Mouse (Mus musculus) layer of hippocampus, postnatal 14 days (tissue): ENCODE data around the gene Nepn. TPM values are rescaled to one million over a fixed set of nuclear protein-coding genes. Genes with fewer than 3 reads are reported as not detected.

Experiments used
- DNase-seq, 2 experiments: peaks; one replicate each; pipeline ENCODE4 v3.0.0; 2021 to 2022; ENCODE audit warnings: low spot score in 2 of 2, mixed read lengths in 1 of 2
- total RNA-seq, 2 experiments: library from RNA; stranded (reverse); gene quantifications; 2 replicates each; pipeline ENCODE4 v1.2.3; 2021

The Nepn gene
- total RNA-seq, 2 experiments from 2014 or later: not detected

DNA sequence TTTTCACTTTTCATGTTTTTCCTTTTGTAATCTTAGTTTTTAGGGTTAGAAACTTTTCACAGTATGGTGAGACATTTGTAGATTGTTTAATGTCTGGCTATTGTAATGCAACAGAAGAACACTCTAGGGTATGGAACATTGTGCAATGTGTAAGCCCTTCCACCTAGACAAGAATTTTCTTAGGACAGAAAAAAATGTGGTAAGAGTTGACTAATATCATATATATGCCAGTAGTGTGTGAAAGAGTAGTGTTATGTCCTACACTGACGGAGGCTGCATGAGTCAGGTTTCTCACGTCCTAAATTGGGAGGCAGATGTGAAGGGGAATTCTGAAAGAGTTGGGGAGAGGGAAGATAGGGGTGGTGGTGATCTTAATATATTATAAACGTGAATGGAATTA lies 10.9 kb downstream of the Nepn start:
- no peak for DNase-seq

DNA sequence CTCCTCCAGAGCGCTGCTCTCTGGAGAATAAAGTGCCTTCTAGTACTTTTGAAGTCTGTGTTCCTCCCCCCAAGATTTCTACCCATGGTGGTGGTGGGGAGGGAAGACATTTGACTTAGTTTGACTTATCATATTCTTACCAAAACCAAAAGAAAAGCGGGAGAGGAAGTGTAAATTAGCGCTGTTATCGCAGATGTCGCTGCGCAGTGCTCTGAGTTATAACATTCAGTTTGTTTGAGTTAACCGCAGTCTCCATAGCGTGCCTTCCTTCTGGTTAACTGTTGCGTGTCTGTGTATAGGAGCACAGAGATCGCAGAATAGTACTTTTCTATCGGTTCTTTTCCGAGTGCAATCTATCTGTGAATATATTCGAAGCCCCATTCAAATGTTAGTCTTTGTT lies 16.4 kb downstream of the Nepn start:
- DNase-seq: no peak

DNA sequence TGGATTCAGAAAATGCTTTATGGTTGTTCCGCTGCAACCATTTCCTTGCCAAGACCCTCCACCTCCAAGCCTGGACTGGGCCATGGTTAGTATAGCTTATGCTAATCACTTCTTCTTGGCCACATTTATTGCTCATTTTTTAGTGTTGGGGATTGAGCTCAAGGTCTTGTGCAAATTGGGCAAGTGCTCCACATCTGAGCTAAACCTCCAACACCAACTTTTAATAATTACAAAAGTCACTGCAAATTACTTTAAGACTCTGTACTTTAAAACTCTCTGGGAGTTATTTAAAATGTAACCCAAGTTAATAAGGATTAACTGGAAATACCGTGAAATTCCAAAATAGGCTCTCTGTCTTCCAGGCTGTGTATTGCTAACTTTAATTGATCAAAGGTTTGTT lies 18.8 kb downstream of the Nepn start:
- no peak for DNase-seq

DNA sequence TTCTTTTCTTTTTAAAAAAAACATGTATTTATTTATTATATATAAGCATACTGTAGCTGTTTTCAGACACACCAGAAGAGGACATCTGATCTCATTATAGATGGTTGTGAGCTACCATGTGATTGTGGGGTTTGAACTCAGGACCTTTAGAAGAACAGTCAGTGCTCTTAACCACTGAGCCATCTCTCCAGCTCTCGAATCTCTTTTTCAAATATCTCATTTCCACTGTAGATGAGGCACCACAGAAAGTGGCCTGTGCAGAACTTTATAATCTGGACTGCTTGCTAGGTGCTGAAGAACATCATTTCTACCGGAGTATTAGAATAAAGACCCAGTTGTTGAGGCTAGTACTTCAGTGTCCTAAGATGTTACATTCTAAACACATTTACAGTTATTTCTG lies 26.2 kb downstream of the Nepn start:
- DNase-seq: no peak

DNA sequence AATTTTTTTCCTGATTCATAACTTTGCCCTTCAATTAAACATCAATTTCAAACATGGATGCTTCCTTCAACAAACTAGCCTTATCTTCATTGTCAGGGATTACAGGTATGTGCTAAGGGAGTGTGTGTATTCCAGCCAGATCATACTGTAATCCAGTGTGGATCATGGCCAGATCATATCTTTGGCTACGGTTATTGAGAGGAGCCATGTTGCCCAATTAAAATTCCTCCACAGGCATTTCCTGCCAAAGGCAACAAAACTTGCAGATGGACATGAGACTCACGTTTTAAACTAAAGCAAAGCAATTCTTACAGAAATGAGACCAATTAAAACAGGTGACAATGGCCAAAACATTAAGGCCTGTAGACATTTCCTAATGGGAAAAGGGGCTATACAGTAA lies 27.7 kb downstream of the Nepn start:
- DNase-seq: no peak

DNA sequence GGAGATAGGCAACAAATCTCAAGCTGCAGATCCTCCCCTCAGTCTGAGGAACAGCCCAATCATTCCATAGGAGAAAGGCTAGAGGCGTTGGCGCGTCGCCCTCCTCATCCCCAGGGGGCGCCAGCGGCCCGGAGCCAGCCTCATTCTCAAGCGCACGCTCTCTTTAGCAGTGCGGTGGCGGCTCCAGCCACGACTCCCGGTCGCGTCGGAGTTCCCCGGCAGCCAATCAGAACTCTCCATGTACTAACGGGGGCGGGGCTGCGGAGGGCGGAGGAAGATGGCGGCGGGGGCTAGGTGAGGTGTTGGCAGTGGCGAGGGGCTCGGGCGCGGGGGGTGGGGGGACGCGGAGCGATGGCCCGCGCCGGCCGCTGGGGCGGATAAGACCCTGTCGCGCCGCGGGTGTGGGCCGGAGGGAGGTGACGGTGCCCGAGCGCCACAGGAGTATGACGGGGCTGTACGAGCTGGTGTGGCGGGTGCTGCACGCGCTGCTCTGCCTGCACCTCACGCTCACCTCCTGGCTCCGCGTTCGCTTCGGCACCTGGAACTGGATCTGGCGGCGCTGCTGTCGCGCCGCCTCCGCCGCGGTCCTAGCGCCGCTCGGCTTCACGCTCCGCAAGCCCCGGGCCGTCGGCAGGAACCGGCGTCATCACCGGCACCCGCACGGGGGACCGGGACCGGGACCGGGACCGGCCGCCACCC lies 28.7 kb downstream of the Nepn start, which contains the start of gene Nus1:
TSS of gene Nus1 (plus strand) at position 249 of the 699 bp plus-strand sequence.
- DNase-seq: peak; percentile 95 to 98

DNA sequence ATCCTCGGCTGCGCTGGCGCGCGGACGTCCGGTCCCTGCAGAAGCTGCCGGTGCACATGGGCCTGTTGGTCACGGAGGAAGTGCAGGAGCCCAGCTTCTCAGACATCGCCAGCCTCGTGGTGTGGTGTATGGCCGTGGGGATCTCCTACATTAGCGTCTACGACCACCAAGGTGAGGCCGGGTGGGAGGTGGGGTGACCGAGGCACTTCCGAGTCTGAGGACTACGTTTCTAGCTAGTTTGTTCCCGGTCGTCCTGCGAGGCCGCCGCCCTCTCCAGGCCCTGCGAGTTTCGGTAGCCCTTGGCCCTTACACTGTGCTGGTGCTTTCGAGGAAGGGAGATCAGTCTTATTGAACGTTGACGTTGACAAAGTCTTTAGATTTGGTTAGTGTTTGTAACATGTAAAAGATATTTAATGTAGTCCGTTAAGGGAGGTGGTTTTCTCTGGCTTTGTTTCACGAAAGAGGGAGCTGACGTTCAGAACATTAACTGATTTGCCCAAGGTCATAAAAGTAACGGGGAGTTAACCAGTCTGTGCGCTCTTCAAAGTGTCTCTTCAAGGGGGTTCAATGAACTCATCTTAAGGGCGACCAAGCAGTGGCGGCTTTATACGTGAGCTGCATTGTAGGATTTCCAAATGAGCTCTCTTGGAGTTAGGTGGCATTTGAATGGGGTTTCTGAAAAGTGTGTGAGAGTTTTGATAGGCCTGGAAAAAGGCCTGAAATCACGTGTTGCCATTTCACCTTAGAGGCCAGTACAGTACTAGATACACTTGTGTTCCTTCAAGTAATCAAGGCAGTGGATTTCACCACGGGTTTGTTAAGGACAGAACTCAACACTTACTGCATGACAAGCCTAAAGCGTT lies 29.5 kb downstream of the Nepn start:
- no peak for DNase-seq

DNA sequence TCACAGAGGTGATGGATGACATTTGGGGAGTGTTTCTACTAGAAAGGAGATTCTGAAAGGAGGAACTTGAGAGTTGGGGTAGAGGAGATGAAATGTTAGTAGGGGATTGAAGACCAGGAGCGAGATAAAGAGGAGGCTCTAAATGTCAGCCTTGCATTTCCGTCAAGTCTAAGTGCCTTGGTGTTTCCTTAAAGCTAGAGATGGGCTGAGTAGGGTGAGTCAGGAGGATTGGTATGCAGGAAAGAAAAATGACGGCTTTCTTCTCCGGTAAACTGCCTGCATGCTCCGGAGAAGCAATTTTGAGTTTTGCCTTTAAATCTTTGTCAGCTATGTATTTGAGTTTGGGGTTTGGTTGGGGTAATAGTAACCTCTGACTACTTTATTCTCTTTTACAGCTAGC lies 30.2 kb downstream of the Nepn start:
- DNase-seq: no peak

DNA sequence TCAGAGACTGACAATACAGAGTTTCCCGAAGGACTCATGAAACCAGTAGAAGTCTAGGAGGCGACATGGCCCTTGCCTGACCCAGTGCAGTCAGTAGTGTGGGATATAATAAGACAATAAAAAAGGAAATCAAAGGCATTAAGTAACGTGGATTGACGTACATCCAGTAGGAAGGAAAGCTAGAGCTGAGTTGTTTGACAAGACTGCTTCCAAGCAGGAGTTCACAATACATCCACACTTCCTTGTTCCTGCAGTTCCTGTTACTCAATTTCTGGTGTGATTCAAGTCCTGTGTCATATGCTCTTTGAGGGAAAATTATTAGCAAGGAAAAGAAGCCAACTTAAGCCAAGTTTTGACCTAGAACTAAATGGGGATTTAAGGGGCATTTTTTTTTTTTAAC lies 30.6 kb downstream of the Nepn start:
- no peak for DNase-seq

DNA sequence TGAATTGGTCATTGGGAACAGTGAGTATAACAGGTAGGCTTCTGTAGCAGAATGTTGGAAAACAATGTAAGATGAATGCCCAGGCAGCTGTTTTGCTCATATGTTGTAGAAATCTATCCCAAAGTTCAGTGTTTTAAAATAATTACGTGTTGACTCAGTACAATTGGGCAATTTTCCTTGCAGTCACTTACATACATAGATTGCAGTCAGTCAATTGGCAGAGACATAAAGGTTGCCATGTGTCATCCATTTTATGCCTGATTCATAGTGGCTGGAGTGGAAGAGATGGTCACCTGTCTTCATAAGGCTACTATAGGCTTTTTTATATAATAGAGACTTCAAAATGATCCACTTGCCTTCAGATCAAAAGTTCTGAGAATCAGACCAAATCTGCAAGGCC lies 31.8 kb downstream of the Nepn start:
- no peak for DNase-seq

DNA sequence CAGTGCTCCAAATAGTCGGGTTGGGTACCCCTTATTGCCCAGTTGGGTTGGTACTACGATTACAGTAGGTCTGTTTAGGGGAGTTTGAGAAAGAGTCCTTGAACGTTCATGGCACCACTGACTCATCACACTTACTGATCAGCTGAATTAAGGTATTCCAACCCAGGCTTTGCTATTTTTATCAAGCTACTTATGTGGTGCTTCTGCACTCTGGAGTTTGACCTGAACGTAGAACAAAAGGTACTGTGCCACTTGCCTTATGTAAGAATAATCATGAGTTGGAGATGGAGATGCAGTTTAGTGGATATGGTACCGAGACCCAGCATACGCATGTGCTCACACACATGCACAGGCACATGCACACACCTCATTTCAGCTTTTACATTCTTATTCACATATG lies 32.9 kb downstream of the Nepn start:
- DNase-seq: no peak

DNA sequence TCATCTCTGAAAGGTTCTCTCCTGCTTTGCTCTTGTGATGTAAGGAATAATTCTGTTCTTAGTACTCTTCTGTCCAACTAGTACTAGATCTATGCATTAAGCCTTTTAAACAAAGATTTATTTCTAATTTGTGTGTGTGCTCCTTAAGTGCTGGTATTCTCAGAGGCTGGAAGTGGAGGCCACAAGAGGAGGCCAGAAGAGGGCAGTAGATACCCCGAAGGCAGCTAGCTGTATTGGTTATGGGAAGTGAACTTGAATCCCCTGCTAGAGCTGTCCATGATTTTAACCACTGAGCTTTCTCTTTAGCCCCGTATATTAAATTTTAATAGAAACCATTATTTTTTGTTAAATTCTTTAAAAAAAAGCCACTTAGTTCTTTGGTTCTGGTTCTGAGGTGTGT lies 34.3 kb downstream of the Nepn start:
- DNase-seq: no peak

DNA sequence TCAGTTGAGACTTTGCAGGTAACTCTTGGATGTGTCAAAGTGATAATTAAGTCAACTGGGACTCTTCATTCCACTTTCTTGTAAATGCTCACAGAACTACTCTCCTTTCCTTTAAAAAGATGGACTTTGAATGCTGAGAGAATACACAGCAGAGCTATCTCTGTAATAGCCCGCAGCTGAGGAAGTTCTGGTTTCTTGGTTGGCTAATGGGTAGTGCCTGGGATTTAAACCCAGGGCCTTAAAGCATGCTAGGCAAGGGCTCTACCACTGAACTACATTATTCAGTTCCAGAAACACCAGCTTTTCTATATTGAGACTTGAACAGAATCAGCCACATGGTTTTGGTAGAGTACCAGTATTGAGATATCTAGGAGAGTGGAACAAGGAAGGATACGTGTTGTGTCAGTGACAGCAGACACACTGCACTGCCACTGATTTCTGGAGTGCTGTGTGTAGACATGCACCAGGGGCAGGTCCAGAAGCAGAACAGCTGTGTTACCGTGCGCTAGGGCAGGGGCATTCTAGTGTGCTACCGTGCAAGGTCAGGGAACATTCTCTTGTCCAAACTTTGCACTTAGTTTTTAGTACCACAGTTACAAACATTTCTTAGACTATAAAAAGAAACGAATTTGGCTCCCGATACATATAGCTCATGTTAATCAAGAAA lies 37.7 kb downstream of the Nepn start:
- no peak for DNase-seq

DNA sequence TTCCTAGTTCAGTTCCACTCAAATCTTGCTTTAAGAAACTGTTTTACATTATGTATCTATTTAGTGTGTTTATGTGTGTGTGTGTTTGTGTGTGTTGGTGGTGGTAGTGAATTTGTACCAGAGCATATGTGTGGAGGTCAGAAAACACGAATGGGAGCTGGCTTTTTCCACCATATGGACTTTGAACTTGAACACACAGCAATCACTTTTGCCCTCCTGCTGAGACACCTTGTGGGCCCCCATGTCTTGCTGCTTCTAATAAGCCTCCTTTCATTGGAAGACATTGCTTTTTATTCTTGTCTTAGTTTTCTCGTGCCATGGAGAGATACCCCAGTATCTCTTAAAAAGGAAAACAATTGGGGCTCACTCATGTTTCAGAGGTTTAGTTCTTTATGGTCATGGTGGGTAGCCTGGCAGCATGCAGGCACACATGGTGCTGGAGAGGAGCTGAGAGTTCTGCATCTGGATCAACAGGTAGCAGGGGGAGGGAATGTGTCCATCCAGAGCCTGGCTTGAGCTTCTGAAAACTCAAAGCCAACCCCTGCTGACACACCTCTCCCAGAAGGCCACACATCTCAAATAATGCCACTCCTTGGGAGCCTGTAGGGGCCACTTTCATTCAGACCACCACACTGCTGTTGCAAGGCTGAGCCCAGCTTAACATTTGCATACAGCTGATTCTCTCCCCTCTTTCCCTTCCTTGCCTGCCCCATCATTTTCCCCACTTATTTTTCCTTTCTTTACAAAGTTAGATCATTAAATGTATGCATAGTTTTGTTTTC lies 39.1 kb downstream of the Nepn start:
- no peak for DNase-seq

DNA sequence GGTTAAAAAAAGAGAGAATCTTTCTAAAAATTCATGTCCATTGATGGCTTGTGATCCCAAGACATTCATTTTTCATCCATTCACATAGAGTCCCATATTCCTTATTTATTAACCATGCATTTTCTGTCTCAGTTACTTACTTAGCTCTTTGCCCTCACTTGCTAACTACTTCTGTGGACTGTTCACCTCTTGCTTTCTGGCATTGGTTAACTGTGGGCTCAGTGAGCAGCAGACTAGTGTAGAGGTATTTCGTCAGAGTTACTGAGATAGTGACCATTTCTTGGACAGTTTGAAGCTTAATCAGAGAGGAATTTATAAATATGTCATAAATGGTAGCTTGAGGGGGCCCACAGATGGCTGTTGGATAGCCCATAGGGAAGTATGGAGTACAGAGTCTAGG lies 42.2 kb downstream of the Nepn start:
- no peak for DNase-seq

DNA sequence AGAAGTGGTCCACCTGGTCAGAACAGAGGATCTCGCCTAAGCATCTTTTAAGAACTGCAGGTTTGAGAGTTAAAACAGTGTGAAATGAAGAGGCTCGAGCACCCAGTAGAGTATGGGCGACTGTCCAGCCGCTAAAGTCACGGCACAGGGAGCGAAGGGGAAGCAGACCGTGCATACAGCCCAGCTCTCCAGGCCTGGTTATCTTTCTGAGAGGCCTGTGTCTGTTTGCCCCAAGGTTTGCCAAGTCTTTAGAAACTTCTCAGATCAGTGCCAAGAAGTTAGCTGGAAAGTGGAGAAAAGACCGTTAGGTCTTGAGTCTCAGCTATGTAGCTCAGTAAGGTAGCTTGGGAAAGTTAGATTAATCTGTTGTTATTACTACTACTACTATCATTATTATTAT lies 46.1 kb downstream of the Nepn start:
- DNase-seq: no peak

Other genes starting within 250 kb of the Nepn start
- gene Ros1, start 193.7 kb upstream of the Nepn start, total RNA-seq: not detected
- gene Dcbld1, start 155.4 kb upstream of the Nepn start, total RNA-seq: 1 to 10 TPM; 8.2 to 8.4 TPM
- gene Gm26741, start 30.2 kb upstream of the Nepn start, total RNA-seq: not detected
- 10 to 100 TPM; 44.7 to 45.1 TPM for gene Gopc, start 6.8 kb upstream of the Nepn start, total RNA-seq
- gene Nus1, start 28.6 kb downstream of the Nepn start, total RNA-seq: 10 to 100 TPM; 59.5 to 61.9 TPM